Comparison of ENCODE assay signal across 19 mouse cellular contexts in genomic region chr4:82302901-82303300, GRCm38 (mm10).
DNase-seq lines count a peak whose midpoint lies in the region; ATAC-seq and TF ChIP-seq lines count a peak whose summit lies in the region.
"Had no signal": no experiment of that assay in that cellular context is flagged by ENCODE, and none has a peak within 500 bp of the region (broad histone marks: within the 10 kb centered on the region; RNA-seq: fewer than 3 reads in every experiment).

No protein-coding gene starts in this region.

- H3K4me2 ChIP-seq in embryonic facial prominence, embryonic 14.5 days (ENCODE audit: low read depth, low read length) = no peak overlapping the region
- H3K4me2 ChIP-seq in forebrain, embryonic 16.5 days (ENCODE audit: low read length) = no peak overlapping the region
- no peak overlapping the region for H3K4me2 ChIP-seq in midbrain, embryonic 14.5 days (ENCODE audit: low read length)

- WGBS in embryonic facial prominence, embryonic 14.5 days = 64% methylated on average over 6 of the region's 6 CpGs
- 44% methylated on average over 6 of the region's 6 CpGs for WGBS in forebrain, embryonic 16.5 days
- 51% methylated on average over 6 of the region's 6 CpGs for WGBS in midbrain, embryonic 14.5 days

- peaks cover 17% of the 10 kb centered on the region for H3K36me3 ChIP-seq in embryonic facial prominence, embryonic 14.5 days (ENCODE audit: control insufficient read depth, insufficient read depth, low read length)
- H3K36me3 ChIP-seq in forebrain, embryonic 16.5 days (ENCODE audit: control insufficient read depth, insufficient read depth) = peaks cover 5% of the 10 kb centered on the region; the same call in 1 of the 2 replicates
- no peaks in the 10 kb centered on the region for H3K36me3 ChIP-seq in midbrain, embryonic 14.5 days (ENCODE audit: control insufficient read depth, insufficient read depth, low read length)

- DNase-seq in layer of hippocampus, adult 2 months (ENCODE audit: low spot score in 2 of 2) = no peak
- no peak for DNase-seq in layer of hippocampus, adult 11-12 months (ENCODE audit: low spot score)
- DNase-seq in embryonic facial prominence, embryonic 14.5 days (ENCODE audit: low spot score) = no peak
- no peak for DNase-seq in midbrain, embryonic 14.5 days
- DNase-seq in MN1 (ENCODE audit: low spot score) = no peak
- DNase-seq in urinary bladder, postnatal 4 days (ENCODE audit: low spot score in 2 of 2) = no peak
- DNase-seq: B cell, adult 2 months; cerebellum, adult 11-12 months; cerebellum, postnatal 36 days; gastrocnemius, postnatal 14 days; heart, postnatal 4 days; kidney, adult 2 months; kidney, postnatal 36 days; layer of hippocampus, postnatal 36 days; liver, postnatal 0 days; thymus, postnatal 14 days had no signal

- no peaks in the 10 kb centered on the region for H3K27me3 ChIP-seq in embryonic facial prominence, embryonic 14.5 days (replicated peaks; ENCODE audit: control insufficient read depth, insufficient read depth, low read length)
- no peaks in the 10 kb centered on the region for H3K27me3 ChIP-seq in forebrain, embryonic 16.5 days (replicated peaks; ENCODE audit: control insufficient read depth, insufficient read depth, low read length)
- H3K27me3 ChIP-seq in midbrain, embryonic 14.5 days (ENCODE audit: control insufficient read depth, insufficient read depth, low read length) = no peaks in the 10 kb centered on the region

- no peak for ATAC-seq in embryonic facial prominence, embryonic 14.5 days (ENCODE audit: low read depth)
- ATAC-seq in forebrain, embryonic 16.5 days = no peak
- ATAC-seq in midbrain, embryonic 14.5 days (ENCODE audit: low FRiP score, low TSS enrichment) = no peak
- ATAC-seq: liver, postnatal 0 days had no signal

- H3K4me3 ChIP-seq in layer of hippocampus, adult 2 months = no peak overlapping the region
- H3K4me3 ChIP-seq in embryonic facial prominence, embryonic 14.5 days (ENCODE audit: low read depth, low read length) = no peak overlapping the region
- no peak overlapping the region for H3K4me3 ChIP-seq in forebrain, embryonic 16.5 days (replicated peaks; ENCODE audit: low read length)
- H3K4me3 ChIP-seq in midbrain, embryonic 14.5 days (replicated peaks; ENCODE audit: low read depth, low read length) = no peak overlapping the region
- H3K4me3 ChIP-seq: heart, embryonic 10.5 days had no signal

- H3K27ac ChIP-seq in layer of hippocampus, adult 2 months = 0 out of 2 replicates have a peak overlapping the region, but pooled peaks have one; percentile 32
- H3K27ac ChIP-seq in embryonic facial prominence, embryonic 14.5 days (replicated peaks; ENCODE audit: low read depth, low read length) = peak overlapping the region; percentile 94
- 0 out of 2 replicates have a peak overlapping the region, but pooled peaks have one; percentile 41 for H3K27ac ChIP-seq in forebrain, embryonic 16.5 days (ENCODE audit: low read length)
- peak overlapping the region; percentile 49; the same call in 1 of the 2 replicates for H3K27ac ChIP-seq in midbrain, embryonic 14.5 days (replicated peaks; ENCODE audit: low read depth, low read length)
- H3K27ac ChIP-seq: stomach, postnatal 0 days had no signal

- no peaks in the 10 kb centered on the region for H3K9me3 ChIP-seq in embryonic facial prominence, embryonic 14.5 days (ENCODE audit: control insufficient read depth, low read length)
- no peaks in the 10 kb centered on the region for H3K9me3 ChIP-seq in forebrain, embryonic 16.5 days (ENCODE audit: control insufficient read depth, low read length)
- H3K9me3 ChIP-seq in midbrain, embryonic 14.5 days (ENCODE audit: control insufficient read depth, low read length) = no peaks in the 10 kb centered on the region
- H3K9me3 ChIP-seq: heart, embryonic 10.5 days had no signal

- no peak for TF ChIP-seq CTCF in layer of hippocampus, adult 2 months (conservative IDR thresholded peaks at IDR 0.05)

- H3K4me1 ChIP-seq in embryonic facial prominence, embryonic 14.5 days (ENCODE audit: control insufficient read depth, insufficient read depth, low read length) = peaks cover 45% of the 10 kb centered on the region
- H3K4me1 ChIP-seq in forebrain, embryonic 16.5 days (replicated peaks; ENCODE audit: control insufficient read depth, insufficient read depth, low read length) = peaks cover 37% of the 10 kb centered on the region
- H3K4me1 ChIP-seq in midbrain, embryonic 14.5 days (ENCODE audit: control insufficient read depth, insufficient read depth, low read length) = peaks cover 20% of the 10 kb centered on the region

- H3K9ac ChIP-seq in embryonic facial prominence, embryonic 14.5 days (ENCODE audit: low read depth, low read length) = no peak overlapping the region
- no peak overlapping the region for H3K9ac ChIP-seq in forebrain, embryonic 16.5 days (replicated peaks; ENCODE audit: low read depth, low read length)
- no peak overlapping the region for H3K9ac ChIP-seq in midbrain, embryonic 14.5 days (replicated peaks; ENCODE audit: low read length)
- H3K9ac ChIP-seq: liver, postnatal 0 days had no signal

Comparison
In these comparisons a context has a peak if more than half of its experiments do, and no peak if none do; other contexts are left out.
1. H3K27ac ChIP-seq: peak in every context shown above with its lines; median percentile 94 in embryonic facial prominence, embryonic 14.5 days; 49 in midbrain, embryonic 14.5 days; 41 in forebrain, embryonic 16.5 days; 32 in layer of hippocampus, adult 2 months.